Mouse (Mus musculus) liver, postnatal 0 days (tissue): ENCODE measurements at regions not wholly inside any gene's neighbourhood (a gene's known extent, or its start where the extent isn't known, plus 50 kb on each side); places are given as distances from the start of the nearest gene placed in this dataset.

Experiments
- ATAC-seq: fragments of 200-750 bp; cut with Nextera tagmentation; 2 replicates; pipeline ENCODE4 v1.8.0; 2017; ENCODE audit warnings: mild to moderate bottlenecking, moderate library complexity
- DNase-seq: peaks from one replicate; pipeline ENCODE4 v3.0.0-alpha.2; 2016
- H3K27ac ChIP-seq: fragments of 300-500 bp; sonication (generic); 2 replicates; pipeline ENCODE4 v1.5.1; 2014; ENCODE audit warnings: antibody characterized with exemption, moderate library complexity, mild to moderate bottlenecking, low read depth
- H3K27me3 ChIP-seq: fragments of 300-500 bp; sonication (generic); 2 replicates; pipeline ENCODE4 v1.6.1; 2014; ENCODE audit warnings: low read length, control low read depth, mixed read lengths; ENCODE audit not compliant: insufficient read depth
- H3K36me3 ChIP-seq: fragments of 300-500 bp; sonication (generic); replicated peaks from 2 replicates; pipeline ENCODE4 v1.6.1; 2014; ENCODE audit warnings: mild to moderate bottlenecking, control low read depth, low read length, moderate library complexity, mixed read lengths; ENCODE audit not compliant: insufficient read depth
- H3K4me1 ChIP-seq: fragments of 300-500 bp; sonication (generic); 2 replicates; pipeline ENCODE4 v1.6.1; 2014; ENCODE audit warnings: antibody characterized with exemption, mild to moderate bottlenecking, control low read depth; ENCODE audit not compliant: insufficient read depth
- H3K4me2 ChIP-seq: fragments of 300-500 bp; sonication (generic); 2 replicates; pipeline ENCODE4 v1.6.1; 2014; ENCODE audit warnings: low read depth, mild to moderate bottlenecking, low read length, moderate library complexity, mixed read lengths
- H3K4me3 ChIP-seq: fragments of 300-500 bp; sonication (generic); 2 replicates; pipeline ENCODE4 v1.5.1; 2014; ENCODE audit warnings: low read depth, low read length
- H3K9ac ChIP-seq: fragments of 300-500 bp; sonication (generic); replicated peaks from 2 replicates; pipeline ENCODE4 v1.6.1; 2014; ENCODE audit warnings: mild to moderate bottlenecking, moderate library complexity
- H3K9me3 ChIP-seq: fragments of 300-500 bp; sonication (generic); 2 replicates; pipeline ENCODE4 v1.6.1; 2016; ENCODE audit warnings: mild to moderate bottlenecking, control low read depth, low read length, mixed read lengths
- CTCF ChIP-seq: sonication (generic); IDR thresholded peaks from 2 replicates; pipeline ENCODE4 v1.5.1; 2016; ENCODE audit warnings: antibody characterized with exemption, low read depth
- EP300 ChIP-seq: IDR thresholded peaks from 2 replicates; pipeline ENCODE4 v1.6.1; 2016; ENCODE audit warnings: antibody characterized with exemption, low read depth, mild to moderate bottlenecking
- WGBS: fragments of 180-500 bp; shearing (Covaris S2); extraction: QIAGEN DNeasy Blood & Tissue Kit; methylation state at CpG from one replicate; pipeline ENCODE4 v1.1.7; 2014; ENCODE audit not compliant: insufficient replicate concordance; 5-methylcytosine and 5-hydroxymethylcytosine counted together

DNA sequence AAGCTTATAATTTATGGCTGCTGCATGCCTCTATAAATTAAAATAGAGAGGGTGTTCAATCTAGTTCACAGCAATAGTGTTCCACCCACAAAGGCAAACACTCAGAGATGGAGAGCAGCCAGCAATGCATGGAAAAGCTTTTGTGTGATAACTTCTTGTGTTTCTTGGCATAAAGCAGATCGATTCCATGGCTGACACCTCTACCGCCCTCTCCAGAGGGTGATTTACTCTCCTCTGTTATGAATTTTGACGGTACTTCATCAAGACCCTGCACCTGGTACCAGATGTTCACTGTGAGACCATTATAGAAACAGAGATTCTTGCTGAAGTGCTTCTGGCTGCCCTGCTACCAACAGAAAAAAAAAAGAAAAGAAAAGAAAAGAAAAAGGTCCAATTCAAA is 54.1 kb upstream of the Btc start:
- H3K27ac ChIP-seq, result no peak overlapping the region
- H3K36me3 ChIP-seq, result no peaks in the 10 kb centered on the region
- H3K4me3 ChIP-seq, result no peak overlapping the region
- no peak for TF ChIP-seq CTCF
- no peak for TF ChIP-seq EP300
- no peaks in the 10 kb centered on the region for H3K27me3 ChIP-seq
- H3K9ac ChIP-seq, result no peak overlapping the region
- ATAC-seq, result no peak
- 63% methylated on average over 3 of the region's 3 CpGs for WGBS
- no peaks in the 10 kb centered on the region for H3K4me1 ChIP-seq
- no peak overlapping the region for H3K4me2 ChIP-seq
- no peak for DNase-seq
- no peaks in the 10 kb centered on the region for H3K9me3 ChIP-seq

GRCm38 (mm10) chr5:91464876-91465508 is 52.4 kb upstream of the Parm1 start:
- ATAC-seq, result no peak
- peak; percentile 16 for DNase-seq

More at GRCm38 (mm10) chr5:91464876-91465508, 52.4 kb upstream of the Parm1 start:
- no peaks in the 10 kb centered on the region for H3K9me3 ChIP-seq
- H3K4me1 ChIP-seq, result no peaks in the 10 kb centered on the region
- no peak overlapping the region for H3K27ac ChIP-seq
- H3K9ac ChIP-seq, result no peak overlapping the region
- no peaks in the 10 kb centered on the region for H3K27me3 ChIP-seq
- TF ChIP-seq CTCF (peak; percentile 69), EP300 (no peak)
- WGBS, result 43% methylated on average over 4 of the region's 4 CpGs
- H3K36me3 ChIP-seq, result no peaks in the 10 kb centered on the region
- no peak overlapping the region for H3K4me2 ChIP-seq
- no peak overlapping the region for H3K4me3 ChIP-seq
